Mouse (Mus musculus) brain, embryonic 14.5 days (tissue): ENCODE measurements around the gene Cpn2. TPM values are rescaled to one million over a fixed set of nuclear protein-coding genes. Genes with fewer than 3 reads are reported as not detected.

ENCODE experiments used
- DNase-seq: peaks from one replicate; pipeline ENCODE4 v3.0.0-alpha.2; 2011; ENCODE audit warnings: low read depth
- CTCF ChIP-seq: fragments of 200-500 bp; IDR thresholded peaks from 2 replicates; pipeline ENCODE4 v1.5.1; 2012; ENCODE audit warnings: inconsistent platforms, mild to moderate bottlenecking, moderate library complexity, borderline replicate concordance; ENCODE audit not compliant: insufficient read depth, insufficient read length; ENCODE audit errors: extremely low read depth
- POLR2A ChIP-seq: fragments of 200-500 bp; IDR thresholded peaks from 2 replicates; pipeline ENCODE4 v1.6.1; 2012; ENCODE audit warnings: mild to moderate bottlenecking, inconsistent platforms, borderline replicate concordance; ENCODE audit not compliant: poor library complexity, insufficient read depth, insufficient read length, severe bottlenecking; ENCODE audit errors: extremely low read depth
- polyA plus RNA-seq: library from polyadenylated mRNA; depleted of rRNA; stranded (reverse); fragments of >200 nt; gene quantifications from 2 replicates; pipeline ENCODE4 v1.2.3, GENCODE M21; 2012

Cpn2 gene
- polyA plus RNA-seq, 1 experiment, result not detected

DNA sequence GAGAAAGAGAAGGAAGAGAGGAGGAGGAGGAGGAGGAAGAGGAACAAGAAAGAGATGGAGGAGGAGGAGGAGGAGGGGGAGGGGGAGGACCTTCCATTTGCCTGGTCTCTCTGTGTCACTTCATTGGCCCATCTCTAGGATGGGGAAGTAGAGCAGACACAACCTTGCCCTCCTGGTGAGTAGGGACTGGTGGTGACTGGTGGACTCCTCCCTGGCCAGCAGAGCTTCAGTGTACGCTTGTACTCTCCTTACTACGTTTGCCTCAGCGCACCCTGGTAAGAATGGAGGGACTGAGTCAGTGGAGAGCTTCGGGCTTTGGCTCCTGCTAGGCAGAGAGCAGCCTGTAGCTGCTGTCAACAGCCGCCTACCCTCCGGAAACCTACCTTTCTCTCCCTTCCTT lies 35.4 kb upstream of the Cpn2 start:
- no peak for DNase-seq
- TF ChIP-seq POLR2A (no peak), CTCF (no peak)

- TF ChIP-seq POLR2A (no peak), CTCF (no peak)
- DNase-seq, result no peak
Measured at GRCm38 (mm10) chr16:30299711-30300277, 32.5 kb upstream of the Cpn2 start.

DNA sequence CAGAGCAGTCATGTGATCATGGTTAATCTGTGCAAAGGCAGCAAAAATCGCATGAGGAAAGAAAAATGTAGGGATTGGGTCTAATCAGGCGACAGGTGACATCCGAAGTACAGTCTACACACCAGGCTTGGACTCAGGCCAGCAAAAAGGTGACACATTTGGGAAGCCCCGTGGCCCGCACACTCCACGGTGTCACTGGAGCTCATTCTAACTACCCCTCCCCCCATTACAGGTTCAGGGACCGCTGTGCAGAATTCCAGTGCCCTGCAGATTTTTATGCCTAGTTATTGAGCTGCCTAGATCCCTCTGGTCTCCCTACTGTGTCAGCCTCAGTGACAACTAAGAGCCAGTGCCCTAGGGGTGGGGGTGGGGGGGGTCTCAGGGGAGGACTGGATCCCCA lies 30.2 kb upstream of the Cpn2 start:
- TF ChIP-seq CTCF, result no peak
- no peak for TF ChIP-seq POLR2A
- no peak for DNase-seq

DNA sequence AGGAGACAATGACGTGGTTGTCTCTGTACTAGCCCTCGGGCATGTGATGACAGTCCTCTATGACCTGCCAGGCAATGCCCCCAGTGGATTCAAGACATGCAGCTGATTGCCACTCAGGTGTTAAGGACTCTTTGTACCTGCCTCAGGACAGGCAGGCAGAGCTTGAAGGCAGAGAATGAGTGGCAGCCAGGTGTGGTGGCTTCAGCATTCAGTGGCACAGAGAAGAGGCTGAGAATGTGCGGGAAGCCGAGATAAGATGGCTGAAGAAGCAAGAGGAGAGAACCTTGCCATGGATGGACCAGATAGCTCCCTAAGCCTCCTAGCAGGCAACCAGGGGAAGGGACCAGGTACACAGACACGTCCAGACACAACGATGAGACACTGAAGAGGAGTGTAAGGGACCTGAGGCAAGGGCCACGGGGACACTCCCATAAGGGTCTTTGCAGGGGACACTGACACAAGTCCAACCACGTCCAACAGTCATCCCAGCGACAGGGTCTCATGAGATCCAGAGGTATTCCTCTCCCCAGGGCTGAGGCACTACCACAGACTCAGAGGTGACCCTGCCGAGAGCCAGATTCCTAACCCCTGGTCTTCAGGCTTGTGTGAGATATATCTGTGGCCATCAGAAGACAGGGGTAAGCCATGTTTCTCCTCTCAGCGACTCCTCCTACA lies 29.4 kb upstream of the Cpn2 start:
- no peak for DNase-seq
- TF ChIP-seq CTCF (no peak), POLR2A (no peak)

DNA sequence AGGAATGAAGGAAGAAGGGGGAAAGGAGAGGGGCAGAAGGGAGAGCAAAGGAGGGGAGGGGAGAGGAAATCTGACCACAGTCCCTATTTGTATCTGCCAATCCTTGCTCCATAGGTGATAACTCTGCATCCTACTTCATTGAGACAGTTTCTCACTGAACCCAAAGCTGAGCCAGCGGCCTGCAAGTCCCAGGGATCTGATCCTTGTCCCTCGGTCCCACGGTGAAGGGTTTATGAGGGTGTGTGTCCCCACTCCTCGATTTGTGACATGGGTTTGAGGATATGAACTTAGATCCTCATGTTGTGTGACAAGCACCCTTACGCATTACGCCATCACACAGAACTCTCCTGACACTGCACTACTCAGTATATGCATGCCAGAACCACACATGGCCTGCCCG lies 27.8 kb upstream of the Cpn2 start:
- no peak for TF ChIP-seq POLR2A
- TF ChIP-seq CTCF, result no peak
- no peak for DNase-seq

DNA sequence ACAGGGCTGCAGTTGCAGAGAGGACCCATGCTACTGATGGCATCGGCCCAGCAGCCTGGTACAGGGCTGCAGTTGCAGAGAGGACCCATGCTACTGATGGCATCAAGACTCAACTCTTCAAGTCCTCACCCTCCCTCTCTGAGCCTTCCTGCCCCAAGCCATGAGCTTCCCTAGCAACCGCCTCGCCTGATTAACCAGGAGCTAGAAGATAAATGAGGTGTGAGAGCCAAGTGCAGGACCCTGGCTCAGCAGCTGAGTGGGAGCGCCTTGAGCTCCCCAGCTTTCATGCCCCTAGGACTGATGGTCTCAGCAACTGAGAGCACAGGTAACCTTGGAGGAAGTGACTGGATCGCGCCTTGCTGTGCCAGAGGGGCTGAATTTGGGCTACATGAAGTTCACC lies 23.1 kb upstream of the Cpn2 start:
- DNase-seq, result peak; percentile 31
- TF ChIP-seq POLR2A, result no peak

- no peak for DNase-seq
- TF ChIP-seq CTCF, result no peak
- no peak for TF ChIP-seq POLR2A
Measured at GRCm38 (mm10) chr16:30285701-30286100, 18.4 kb upstream of the Cpn2 start.

DNA sequence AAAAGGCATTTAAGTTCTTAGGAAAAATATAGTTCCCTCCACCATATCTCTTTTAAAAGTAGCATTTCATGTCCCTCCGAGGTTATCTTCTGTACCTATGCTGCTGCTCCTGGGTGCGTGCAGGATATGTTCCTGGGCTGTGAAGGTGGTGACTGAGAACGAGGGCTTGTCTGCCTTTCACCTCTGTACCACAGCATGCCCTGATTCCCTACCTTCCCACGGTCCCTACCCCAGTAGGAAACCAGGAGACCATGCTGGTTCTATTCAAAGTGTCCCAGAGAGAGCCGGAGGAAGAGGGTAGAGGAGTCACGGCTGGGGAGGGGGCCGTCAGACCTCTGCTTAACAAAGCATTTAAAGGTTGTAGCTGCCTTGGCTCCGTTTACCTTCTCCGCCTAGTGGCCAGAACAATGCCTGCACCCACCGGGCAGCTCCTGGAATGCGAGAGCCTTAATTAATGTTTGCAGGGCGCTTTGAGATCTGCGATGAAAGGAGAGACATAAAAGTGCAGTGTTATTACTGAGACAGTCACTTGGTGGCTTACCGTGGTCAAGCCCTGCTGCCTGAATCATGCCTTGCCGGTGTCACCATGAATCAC lies 16.5 kb upstream of the Cpn2 start:
- TF ChIP-seq CTCF (peak; percentile 85), POLR2A (no peak)
- peak; percentile 78 for DNase-seq

DNA sequence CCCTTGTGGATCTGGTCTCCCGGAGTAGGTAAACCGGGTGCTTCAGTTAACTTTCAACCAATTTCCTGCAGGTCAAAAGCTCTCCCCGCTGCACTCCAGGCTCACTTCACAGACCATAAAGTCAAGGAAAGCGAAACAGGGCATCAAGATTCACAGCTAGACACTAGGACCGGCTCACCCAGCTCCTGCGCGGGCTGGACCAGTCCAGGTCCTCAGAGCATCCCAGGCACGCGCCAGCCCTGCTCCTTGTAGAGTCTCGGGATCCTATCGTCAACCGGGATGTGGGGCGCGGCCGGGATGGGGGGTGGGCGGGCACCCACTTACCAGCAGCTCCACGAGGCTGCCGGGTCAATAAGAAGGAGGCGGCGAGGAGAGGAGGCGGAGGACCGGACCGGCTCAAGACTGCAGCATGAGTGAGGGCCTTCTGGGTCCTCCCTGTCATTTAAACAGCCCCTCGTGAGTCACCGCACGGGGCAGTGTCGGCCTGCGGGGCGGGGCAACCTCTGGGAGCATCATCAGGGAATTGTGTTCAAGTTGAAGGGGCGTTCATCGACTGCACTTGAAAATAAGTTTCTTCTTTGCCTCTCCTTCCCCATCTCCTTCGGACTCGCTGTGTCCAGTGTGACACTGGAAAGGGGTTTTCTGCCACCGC lies 15.7 kb upstream of the Cpn2 start, which contains the start of gene Lrrc15:
TSS of gene Lrrc15 (minus strand) at position 413 of the 652 bp plus-strand sequence.
- peak; percentile 18 for DNase-seq
- TF ChIP-seq CTCF (peak; percentile 37; the same call in 1 of the 2 replicates), POLR2A (no peak)

DNA sequence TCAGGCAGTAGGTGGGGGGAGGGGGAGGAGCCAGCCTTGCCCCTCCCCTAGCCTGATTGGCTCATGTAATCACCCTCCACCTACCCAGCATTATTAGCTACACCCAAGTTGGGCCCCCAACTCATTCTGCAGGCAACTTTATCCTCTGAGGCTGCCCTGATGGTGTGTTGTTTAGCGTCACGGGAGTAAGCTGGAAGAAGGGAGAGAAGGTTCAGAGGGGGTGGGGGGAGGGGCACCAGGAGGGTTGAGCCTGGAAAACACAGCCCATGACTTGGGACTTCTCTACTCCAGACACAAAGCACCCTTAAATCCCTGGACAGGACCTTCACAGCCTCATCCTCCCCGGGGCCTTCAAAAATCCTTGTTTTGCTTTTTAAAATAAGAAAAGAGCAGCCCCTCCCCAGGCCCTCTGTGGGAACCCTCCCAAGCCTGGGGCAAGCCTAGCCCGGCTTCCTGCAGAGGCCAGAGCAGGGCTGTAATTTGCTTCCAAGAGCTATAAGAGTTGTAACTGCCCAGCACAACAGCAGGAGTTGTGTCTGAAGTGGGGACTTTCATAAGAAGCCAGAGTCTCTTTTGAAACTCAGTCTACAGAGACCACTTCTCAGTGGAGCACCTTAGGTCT lies 13.5 kb upstream of the Cpn2 start:
- TF ChIP-seq POLR2A (no peak), CTCF (no peak)
- DNase-seq, result no peak

GRCm38 (mm10) chr16:30278406-30278805 lies 11.1 kb upstream of the Cpn2 start:
- TF ChIP-seq CTCF (no peak), POLR2A (no peak)
- DNase-seq, result peak; percentile 22

DNA sequence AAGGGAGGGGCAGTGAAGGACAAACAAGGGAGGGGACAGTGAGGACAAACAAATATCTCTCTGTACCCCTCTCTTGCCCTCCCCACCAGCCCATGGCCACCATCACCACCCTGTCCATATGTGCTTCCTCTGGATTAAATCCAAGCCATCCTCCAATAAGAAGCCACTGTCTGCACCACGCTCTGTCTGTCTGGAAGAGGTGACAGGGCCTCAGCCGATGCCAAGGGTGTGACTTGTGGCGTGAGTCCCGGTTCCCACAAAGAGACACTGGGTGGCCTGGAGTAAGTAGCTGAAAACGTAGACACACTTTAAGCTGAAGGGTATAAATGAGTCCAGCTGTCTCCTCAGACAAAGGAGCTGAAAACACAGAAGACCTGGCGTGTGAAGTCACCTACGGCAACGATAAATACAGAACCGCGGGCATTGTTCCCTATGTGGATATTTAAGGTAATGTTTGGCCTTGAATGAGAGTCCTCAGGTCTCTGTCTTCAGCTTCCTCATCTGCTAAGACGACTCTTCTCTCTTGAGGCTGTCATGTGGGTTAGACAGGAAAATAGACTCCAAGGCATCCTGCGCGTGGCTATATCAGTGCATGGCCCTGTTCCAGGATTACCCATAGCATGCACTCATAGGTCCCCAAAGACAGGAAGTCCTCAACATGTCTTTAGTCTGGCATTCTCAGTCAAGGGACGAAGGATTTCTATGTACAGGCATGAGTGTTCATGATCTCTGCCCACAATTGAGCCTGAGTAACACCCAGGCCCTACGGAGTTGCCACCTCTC lies 8.4 kb upstream of the Cpn2 start:
- TF ChIP-seq CTCF (no peak), POLR2A (no peak)
- DNase-seq, result peak; percentile 22
